Mouse (Mus musculus): ENCODE measurements around the gene Zbed5. TPM values are rescaled to one million over a fixed set of nuclear protein-coding genes. Genes with fewer than 3 reads are reported as not detected.
"Not testable (repeated sequence)": the region's sequence is repeated elsewhere in the genome, so short reads cannot be mapped to it uniquely, and the experiment has no call there.

Zbed5 gene
- polyA plus RNA-seq, 1 experiment from 2014 or later: 3.1 TPM

DNA sequence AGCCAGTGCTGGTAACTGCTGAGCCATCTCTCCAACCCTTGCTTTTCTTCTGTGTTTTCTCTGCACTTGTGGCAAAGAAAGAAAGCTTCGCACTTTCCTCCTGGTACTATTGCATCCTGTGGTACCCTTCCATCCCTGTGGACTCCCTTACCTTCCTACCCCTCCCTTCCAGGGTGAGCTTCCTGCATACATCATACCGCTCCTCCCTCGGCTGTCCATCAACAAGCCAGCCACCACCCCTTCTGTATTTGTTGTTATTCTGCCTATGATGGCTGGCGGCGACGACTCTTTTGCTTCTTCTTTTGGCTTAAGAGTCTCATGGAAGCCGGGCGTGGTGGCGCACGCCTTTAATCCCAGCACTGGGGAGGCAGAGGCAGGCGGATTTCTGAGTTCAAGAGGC lies 20.4 kb upstream of the Zbed5 start:
- Histone ChIP-seq H3K4me1 (no peaks in the 10 kb centered on the region), H3K4me2 (no peak overlapping the region), H3K27me3 (replicated peaks) (no peaks in the 10 kb centered on the region), H3K9ac (no peak overlapping the region), H3K9me3 (no peaks in the 10 kb centered on the region), H3K36me3 (no peaks in the 10 kb centered on the region), H3K4me3 (replicated peaks) (no peak overlapping the region), H3K27ac (no peak overlapping the region)
- ATAC-seq (ENCODE audit: insufficient read depth, low FRiP score, low read depth): no peak
- 74% methylated on average over 11 of the region's 11 CpGs for WGBS

DNA sequence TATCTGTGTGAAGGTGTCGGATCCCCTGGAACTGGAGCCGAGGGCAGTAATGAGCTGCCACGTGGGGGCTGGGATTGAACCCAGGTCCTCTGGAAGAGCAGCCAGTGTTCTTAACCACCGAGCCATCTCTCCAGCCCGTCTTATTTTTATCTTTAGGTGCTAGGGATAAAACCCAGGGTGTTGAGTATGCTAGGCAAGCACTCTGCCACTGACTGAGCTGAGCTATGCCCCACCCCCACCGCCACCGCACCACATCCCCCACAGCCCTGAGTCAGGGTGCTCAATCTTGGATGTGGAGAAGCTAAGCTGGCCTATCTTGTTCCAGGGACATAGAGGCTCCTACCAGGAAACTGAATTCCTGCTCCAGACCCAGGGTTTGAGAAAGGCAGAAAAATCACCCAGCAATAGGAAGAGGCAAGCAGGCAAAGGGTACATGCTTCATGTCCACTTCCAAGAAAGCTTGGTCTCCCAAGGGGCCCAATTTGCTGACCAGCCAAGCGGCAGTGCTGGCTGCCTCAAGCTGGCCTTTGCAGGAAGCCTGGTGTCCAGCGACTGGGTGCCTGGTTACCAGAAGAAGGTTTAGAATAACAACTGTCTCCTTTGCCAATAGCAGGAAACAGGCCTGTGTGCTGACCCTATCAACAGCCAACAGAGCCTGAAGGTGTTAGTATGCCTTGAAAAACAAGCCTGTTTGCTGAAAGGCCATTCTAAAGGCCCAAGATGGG lies 17.6 kb upstream of the Zbed5 start:
- H3K4me2 ChIP-seq: no peak overlapping the region
- H3K36me3 ChIP-seq: peaks cover 14% of the 10 kb centered on the region
- H3K27ac ChIP-seq: no peak overlapping the region
- H3K4me3 ChIP-seq (replicated peaks): no peak overlapping the region
- ATAC-seq (ENCODE audit: insufficient read depth, low FRiP score, low read depth): no peak
- H3K27me3 ChIP-seq (replicated peaks): no peaks in the 10 kb centered on the region
- H3K9ac ChIP-seq: no peak overlapping the region
- WGBS: 66% methylated on average over 9 of the region's 9 CpGs
- no peaks in the 10 kb centered on the region for H3K4me1 ChIP-seq
- H3K9me3 ChIP-seq: no peaks in the 10 kb centered on the region

DNA sequence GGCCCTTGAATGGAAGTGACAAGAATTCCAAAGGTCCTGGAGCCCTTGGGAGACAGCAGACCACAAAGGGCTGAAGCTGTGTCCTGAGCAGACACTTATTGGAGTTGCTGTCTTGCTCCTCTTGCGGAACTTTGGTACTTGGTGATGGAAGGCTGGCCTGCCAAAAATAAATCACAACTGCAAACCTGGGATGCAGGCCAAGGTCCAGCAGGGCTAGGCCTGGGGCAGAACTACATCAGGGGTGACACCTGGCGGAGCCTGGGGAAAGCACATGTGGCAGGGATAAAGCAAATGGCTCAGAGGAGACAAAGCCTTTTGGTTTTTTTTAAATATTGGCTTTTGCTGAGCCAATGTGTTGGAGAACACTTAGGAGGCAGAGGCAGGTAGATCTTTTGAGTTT lies 16.6 kb upstream of the Zbed5 start:
- Histone ChIP-seq H3K4me2 (no peak overlapping the region), H3K27ac (no peak overlapping the region), H3K4me1 (no peaks in the 10 kb centered on the region), H3K27me3 (replicated peaks) (no peaks in the 10 kb centered on the region), H3K9me3 (no peaks in the 10 kb centered on the region), H3K36me3 (peaks cover 20% of the 10 kb centered on the region), H3K4me3 (replicated peaks) (no peak overlapping the region), H3K9ac (no peak overlapping the region)
- 49% methylated on average over 2 of the region's 2 CpGs for WGBS
- 0 out of 2 replicates have a peak, but pooled peaks have one; percentile 31 for ATAC-seq (ENCODE audit: insufficient read depth, low FRiP score, low read depth)

DNA sequence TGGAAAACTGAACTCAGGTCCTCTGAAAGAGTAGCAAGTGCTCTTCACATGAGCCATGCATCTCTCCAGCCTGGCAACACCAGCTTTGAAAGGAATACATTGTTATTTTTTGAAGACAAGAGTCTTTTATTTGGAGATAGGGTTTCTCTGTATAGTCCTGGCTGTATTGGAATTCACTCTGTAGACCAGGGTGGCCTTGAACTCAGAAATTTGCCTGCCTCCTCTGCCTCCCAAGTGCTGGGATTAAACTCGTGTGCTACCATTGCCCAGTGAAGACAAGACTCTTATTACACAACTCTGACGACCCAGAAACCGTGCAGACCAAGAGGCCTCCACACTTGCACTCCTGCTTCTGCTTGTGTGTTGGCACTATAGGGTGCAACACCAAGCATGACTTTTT lies 15.6 kb upstream of the Zbed5 start:
- Histone ChIP-seq H3K4me3 (replicated peaks) (no peak overlapping the region), H3K4me1 (no peaks in the 10 kb centered on the region), H3K36me3 (peaks cover 24% of the 10 kb centered on the region), H3K27ac (no peak overlapping the region), H3K4me2 (no peak overlapping the region), H3K27me3 (replicated peaks) (no peaks in the 10 kb centered on the region), H3K9me3 (no peaks in the 10 kb centered on the region), H3K9ac (no peak overlapping the region)
- 76% methylated on average over 3 of the region's 3 CpGs for WGBS
- no peak for ATAC-seq (ENCODE audit: insufficient read depth, low FRiP score, low read depth)

DNA sequence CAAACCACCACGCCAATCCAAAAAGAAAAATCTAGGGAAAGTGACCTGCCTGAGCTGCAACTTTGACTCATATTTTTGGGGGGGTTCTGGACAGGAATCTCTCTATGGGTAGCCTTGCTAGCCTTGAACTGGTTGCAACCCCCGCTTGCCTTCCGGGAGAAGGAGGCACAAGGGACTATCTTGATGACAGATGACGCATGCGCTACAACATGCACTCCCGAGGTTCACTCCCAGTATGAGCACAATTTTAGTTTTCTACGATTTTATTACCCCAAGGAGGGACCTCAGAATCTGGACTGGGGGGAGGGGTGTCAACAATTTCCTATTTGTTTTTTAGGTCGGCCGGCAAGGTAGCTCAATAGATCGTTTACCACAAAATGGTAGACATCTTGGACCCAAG lies 9.3 kb upstream of the Zbed5 start:
- H3K9me3 ChIP-seq: no peaks in the 10 kb centered on the region
- H3K4me3 ChIP-seq (replicated peaks): peak overlapping the region; percentile 86
- H3K4me2 ChIP-seq: peak overlapping the region; percentile 65
- H3K36me3 ChIP-seq: peaks cover 16% of the 10 kb centered on the region
- 0 out of 2 replicates have a peak, but pooled peaks cover 7% of the 10 kb centered on the region for H3K4me1 ChIP-seq
- WGBS: 28% methylated on average over 10 of the region's 10 CpGs
- ATAC-seq (ENCODE audit: insufficient read depth, low FRiP score, low read depth): no peak
- peak overlapping the region; percentile 71; the same call in 1 of the 2 replicates for H3K9ac ChIP-seq
- peak overlapping the region; percentile 97; the same call in 1 of the 2 replicates for H3K27ac ChIP-seq
- H3K27me3 ChIP-seq (replicated peaks): no peaks in the 10 kb centered on the region

DNA sequence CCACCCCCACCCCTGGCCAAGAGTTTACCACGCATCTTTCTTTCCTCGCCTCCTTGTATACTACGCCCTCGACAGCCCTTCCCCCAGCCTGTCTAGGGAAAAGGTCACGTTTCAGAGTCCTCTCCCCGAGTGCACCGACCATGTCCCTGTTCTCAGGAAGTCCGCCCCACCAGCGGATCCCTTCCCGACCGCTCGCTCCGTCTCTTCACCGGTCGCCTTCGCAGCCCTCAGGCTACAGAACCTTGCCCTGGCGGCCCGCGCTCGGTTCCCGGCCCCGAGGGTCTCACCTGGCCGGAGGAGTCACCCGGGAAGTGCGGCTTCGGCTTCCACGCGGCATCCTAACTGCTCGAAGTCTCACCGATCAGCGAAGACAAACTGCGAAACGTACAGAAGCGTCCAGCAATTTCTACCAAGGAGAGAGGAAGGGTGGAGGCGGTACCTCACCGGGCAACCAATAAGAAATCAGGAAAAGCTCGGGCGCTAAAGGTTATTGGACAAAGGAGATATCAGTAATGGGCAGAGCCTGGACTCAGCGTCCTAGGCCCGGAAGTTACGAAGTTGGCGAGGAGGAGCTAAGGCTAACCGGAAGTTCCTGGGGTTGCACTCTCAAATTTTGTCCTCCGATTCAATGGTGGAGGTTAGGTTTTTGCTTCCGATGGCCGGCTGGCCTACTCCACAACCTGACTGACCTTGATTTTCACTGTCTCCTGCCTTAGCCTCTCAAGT lies 8.4 kb upstream of the Zbed5 start, which contains the start of gene Chchd2:
Gene Chchd2, minus strand, starts transcription at position 560 of the 726 bp plus-strand sequence.
- peak; percentile 100 for ATAC-seq (ENCODE audit: insufficient read depth, low FRiP score, low read depth)
- no peaks in the 10 kb centered on the region for H3K27me3 ChIP-seq (replicated peaks)
- peaks cover 10% of the 10 kb centered on the region; the same call in 1 of the 2 replicates for H3K36me3 ChIP-seq
- under 1% methylated on average over 46 of the region's 46 CpGs for WGBS
- H3K9me3 ChIP-seq: no peaks in the 10 kb centered on the region
- H3K27ac ChIP-seq: peak within 1 kb of the TSS; percentile 97
- H3K4me3 ChIP-seq (replicated peaks): peak within 1 kb of the TSS; percentile 86
- H3K4me1 ChIP-seq: 0 out of 2 replicates have a peak, but pooled peaks cover 7% of the 10 kb centered on the region
- peak within 1 kb of the TSS; percentile 65 for H3K4me2 ChIP-seq
- H3K9ac ChIP-seq: peak within 1 kb of the TSS; percentile 71

DNA sequence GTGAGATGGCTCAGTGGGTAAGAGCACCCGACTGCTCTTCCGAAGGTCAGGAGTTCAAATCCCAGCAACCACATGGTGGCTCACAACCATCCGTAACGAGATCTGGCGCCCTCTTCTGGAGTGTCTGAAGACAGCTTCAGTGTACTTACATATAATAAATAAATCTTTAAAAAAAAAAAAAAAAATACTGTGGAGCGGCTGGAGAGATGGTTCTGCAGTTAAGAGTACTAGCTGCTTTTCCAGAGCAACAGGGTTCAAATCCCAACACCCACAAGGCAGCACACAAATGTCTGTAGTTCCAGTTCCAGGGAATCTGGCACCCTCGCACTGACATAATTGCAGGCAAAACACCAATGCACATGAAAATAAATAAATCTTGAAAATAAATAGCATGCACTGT lies 5.1 kb upstream of the Zbed5 start:
- H3K9ac ChIP-seq; H3K27ac ChIP-seq; H3K4me2 ChIP-seq; H3K4me1 ChIP-seq; H3K9me3 ChIP-seq; H3K36me3 ChIP-seq; H3K4me3 ChIP-seq (replicated peaks); H3K27me3 ChIP-seq (replicated peaks); ATAC-seq (ENCODE audit: insufficient read depth, low FRiP score, low read depth): not testable (repeated sequence)
- 83% methylated on average over 6 of the region's 7 CpGs for WGBS

DNA sequence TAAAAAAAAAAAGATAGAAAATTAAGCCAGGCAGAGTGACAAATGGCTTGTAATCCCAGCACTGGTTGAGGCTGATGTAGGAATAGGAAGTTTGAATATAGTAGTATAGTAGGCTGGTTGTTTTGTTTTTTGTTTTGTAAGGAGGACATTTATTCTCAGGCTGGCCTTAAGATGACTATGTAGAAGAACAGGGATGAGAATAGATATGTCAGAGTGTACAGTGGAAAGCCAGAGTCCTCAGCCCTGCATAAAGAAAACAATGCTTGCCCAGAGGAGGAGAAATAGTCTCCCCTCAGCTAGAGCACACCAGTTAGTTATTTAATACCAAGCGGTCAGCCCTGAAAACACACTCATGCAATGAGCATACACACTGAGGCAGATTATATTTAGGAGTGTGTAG lies 2.9 kb downstream of the Zbed5 start, which contains the start of gene Phkg1:
Gene Phkg1, minus strand, starts transcription at position 101 of the 400 bp plus-strand sequence.
- H3K4me3 ChIP-seq (replicated peaks): no peak within 1 kb of the TSS
- no peak for ATAC-seq (ENCODE audit: insufficient read depth, low FRiP score, low read depth)
- no peaks in the 10 kb centered on the region for H3K9me3 ChIP-seq
- no peak within 1 kb of the TSS for H3K4me2 ChIP-seq
- H3K27ac ChIP-seq: no peak within 1 kb of the TSS
- WGBS: 96% methylated on average over 1 of the region's 1 CpGs
- H3K36me3 ChIP-seq: no peaks in the 10 kb centered on the region
- H3K27me3 ChIP-seq (replicated peaks): no peaks in the 10 kb centered on the region
- no peaks in the 10 kb centered on the region for H3K4me1 ChIP-seq
- no peak within 1 kb of the TSS for H3K9ac ChIP-seq

DNA sequence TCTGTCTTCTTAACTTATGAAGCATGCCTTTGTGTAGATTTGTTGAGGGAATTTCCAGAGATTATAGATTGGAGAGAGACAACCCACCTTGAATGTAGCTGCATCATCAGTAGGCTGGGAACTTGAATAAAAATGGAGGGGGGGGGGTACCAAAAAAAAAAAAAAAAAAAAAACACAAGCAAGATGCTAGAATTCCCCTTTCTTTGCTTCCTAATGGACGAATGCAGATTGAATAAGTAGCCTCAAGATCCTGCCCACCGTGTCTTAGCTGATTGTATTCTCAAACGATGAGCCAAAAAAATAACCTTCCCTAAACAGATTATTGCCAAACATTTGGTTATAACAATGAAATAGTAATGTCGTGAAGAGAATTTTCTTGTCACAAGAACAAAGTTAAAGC lies 12.3 kb downstream of the Zbed5 start:
- no peak for ATAC-seq (ENCODE audit: insufficient read depth, low FRiP score, low read depth)
- no peaks in the 10 kb centered on the region for H3K9me3 ChIP-seq
- peak overlapping the region; percentile 71 for H3K4me3 ChIP-seq (replicated peaks)
- H3K27ac ChIP-seq: peak overlapping the region; percentile 8; the same call in 1 of the 2 replicates
- H3K4me1 ChIP-seq: no peaks in the 10 kb centered on the region
- no peaks in the 10 kb centered on the region for H3K36me3 ChIP-seq
- 24% methylated on average over 4 of the region's 4 CpGs for WGBS
- H3K4me2 ChIP-seq: peak overlapping the region; percentile 95
- H3K27me3 ChIP-seq (replicated peaks): no peaks in the 10 kb centered on the region
- no peak overlapping the region for H3K9ac ChIP-seq

DNA sequence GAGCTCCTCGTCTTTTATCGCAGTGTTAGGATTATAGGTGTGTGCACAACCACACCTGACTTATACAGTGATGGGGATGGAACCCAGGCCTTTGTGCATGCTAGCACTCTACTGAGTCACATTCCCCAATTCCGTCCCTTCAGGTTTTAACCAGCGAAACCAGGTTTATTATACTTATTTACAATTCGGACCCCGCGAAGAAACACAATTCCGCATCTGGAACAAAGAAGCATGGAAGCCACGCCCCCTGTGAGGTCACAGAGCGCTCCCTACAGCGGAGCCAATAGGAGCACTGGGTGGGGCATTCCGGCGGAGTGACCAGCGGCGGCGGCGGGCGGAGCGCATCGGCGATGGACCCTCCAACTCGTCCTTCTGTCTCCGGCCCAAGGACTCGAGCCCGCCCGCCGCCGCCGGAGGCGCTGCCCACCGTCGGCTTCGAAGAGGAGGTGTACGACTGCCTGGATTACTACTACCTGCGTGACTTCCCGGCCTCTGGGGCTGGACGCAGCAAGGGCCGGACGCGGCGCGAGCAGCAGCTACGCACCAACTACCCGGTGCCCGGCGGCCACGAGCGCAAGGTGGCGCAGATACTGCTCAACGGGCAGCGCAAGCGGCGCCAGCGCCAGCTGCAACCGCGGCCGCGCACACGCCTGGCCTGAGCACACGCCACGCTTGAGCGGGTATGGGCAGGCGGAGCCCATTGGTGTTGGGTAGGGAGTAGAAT lies 12.9 kb downstream of the Zbed5 start, which contains the start of gene Nupr1l:
Gene Nupr1l, plus strand, starts transcription at position 299 of the 724 bp plus-strand sequence.
- WGBS: under 1% methylated on average over 63 of the region's 63 CpGs
- H3K9ac ChIP-seq: peak within 1 kb of the TSS; percentile 82

DNA sequence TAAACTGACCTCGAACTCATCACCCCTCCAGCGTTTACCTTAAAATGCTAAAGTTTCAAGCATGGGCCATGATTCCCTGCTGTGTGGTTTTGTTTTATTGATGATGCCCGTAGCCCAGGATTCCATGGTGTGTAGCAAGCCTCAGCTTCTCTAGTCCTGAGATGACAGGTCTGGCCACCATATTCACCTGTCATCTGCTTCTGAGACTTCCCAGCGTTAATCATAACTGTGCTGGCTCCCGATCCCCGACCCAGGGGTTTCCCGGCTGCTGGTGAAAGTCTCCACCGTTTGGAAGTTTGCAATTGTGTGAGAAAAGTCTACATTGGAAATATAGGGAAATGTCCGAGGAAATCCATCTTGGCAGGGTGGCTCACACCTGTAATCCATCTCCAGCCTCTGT lies 13.6 kb downstream of the Zbed5 start:
- H3K9ac ChIP-seq: no peak overlapping the region
- H3K4me1 ChIP-seq: no peaks in the 10 kb centered on the region
- H3K27ac ChIP-seq: peak overlapping the region; percentile 84; the same call in 1 of the 2 replicates
- ATAC-seq (ENCODE audit: insufficient read depth, low FRiP score, low read depth): no peak
- WGBS: 69% methylated on average over 9 of the region's 9 CpGs
- no peaks in the 10 kb centered on the region for H3K27me3 ChIP-seq (replicated peaks)
- H3K4me2 ChIP-seq: peak overlapping the region; percentile 95
- H3K36me3 ChIP-seq: no peaks in the 10 kb centered on the region
- no peaks in the 10 kb centered on the region for H3K9me3 ChIP-seq
- peak overlapping the region; percentile 71 for H3K4me3 ChIP-seq (replicated peaks)

More for the DNA sequence above, 12.9 kb downstream of the Zbed5 start, which contains the start of gene Nupr1l:
- Histone ChIP-seq H3K4me3 (replicated peaks) (peak within 1 kb of the TSS; percentile 71), H3K4me2 (peak within 1 kb of the TSS; percentile 95), H3K4me1 (no peaks in the 10 kb centered on the region), H3K27me3 (replicated peaks) (no peaks in the 10 kb centered on the region), H3K36me3 (no peaks in the 10 kb centered on the region), H3K27ac (peak within 1 kb of the TSS; percentile 84), H3K9me3 (no peaks in the 10 kb centered on the region)
- peak; percentile 98 for ATAC-seq (ENCODE audit: insufficient read depth, low FRiP score, low read depth)

All from stomach, embryonic 15.5 days (tissue).